Mouse (Mus musculus): ENCODE data around the gene Dst. TPM values are rescaled to one million over a fixed set of nuclear protein-coding genes. Genes with fewer than 3 reads are reported as not detected.

Gene Dst
- total RNA-seq, 2 experiments from 2014 or later, result 7.0 to 9.2 TPM

GRCm38 (mm10) chr1:34148039-34148438 is 240.0 kb downstream of the Dst start:
- no peak for ATAC-seq (replicated peaks; ENCODE audit: low FRiP score, poor library complexity, severe bottlenecking)

GRCm38 (mm10) chr1:34150416-34151093 is 242.5 kb downstream of the Dst start:
- no peak for ATAC-seq (replicated peaks; ENCODE audit: low FRiP score, poor library complexity, severe bottlenecking)

GRCm38 (mm10) chr1:34152683-34153082 is 244.7 kb downstream of the Dst start:
- no peak for ATAC-seq (replicated peaks; ENCODE audit: low FRiP score, poor library complexity, severe bottlenecking)

- no peak for ATAC-seq (replicated peaks; ENCODE audit: low FRiP score, poor library complexity, severe bottlenecking)
These were observed 248.0 kb downstream of the Dst start for GRCm38 (mm10) chr1:34156058-34156457.

- no peak for ATAC-seq (replicated peaks; ENCODE audit: low FRiP score, poor library complexity, severe bottlenecking)
These were observed 249.7 kb downstream of the Dst start for GRCm38 (mm10) chr1:34157702-34158101.

GRCm38 (mm10) chr1:34158822-34159221 is 250.8 kb downstream of the Dst start:
- no peak for ATAC-seq (replicated peaks; ENCODE audit: low FRiP score, poor library complexity, severe bottlenecking)

GRCm38 (mm10) chr1:34159898-34160297 is 251.9 kb downstream of the Dst start:
- no peak for ATAC-seq (replicated peaks; ENCODE audit: low FRiP score, poor library complexity, severe bottlenecking)

- ATAC-seq (replicated peaks; ENCODE audit: low FRiP score, poor library complexity, severe bottlenecking), result no peak
These were observed 256.7 kb downstream of the Dst start for GRCm38 (mm10) chr1:34164616-34165295.

GRCm38 (mm10) chr1:34165926-34166325 is 257.9 kb downstream of the Dst start:
- no peak for ATAC-seq (replicated peaks; ENCODE audit: low FRiP score, poor library complexity, severe bottlenecking)

GRCm38 (mm10) chr1:34167151-34168057 is 259.4 kb downstream of the Dst start:
- ATAC-seq (replicated peaks; ENCODE audit: low FRiP score, poor library complexity, severe bottlenecking), result no peak

GRCm38 (mm10) chr1:34169086-34169485 is 261.1 kb downstream of the Dst start:
- no peak for ATAC-seq (replicated peaks; ENCODE audit: low FRiP score, poor library complexity, severe bottlenecking)

- ATAC-seq (replicated peaks; ENCODE audit: low FRiP score, poor library complexity, severe bottlenecking), result no peak
These were observed 266.5 kb downstream of the Dst start for GRCm38 (mm10) chr1:34174517-34174916.

GRCm38 (mm10) chr1:34174961-34175360 is 266.9 kb downstream of the Dst start:
- no peak for ATAC-seq (replicated peaks; ENCODE audit: low FRiP score, poor library complexity, severe bottlenecking)

GRCm38 (mm10) chr1:34178022-34178727 is 270.1 kb downstream of the Dst start:
- ATAC-seq (replicated peaks; ENCODE audit: low FRiP score, poor library complexity, severe bottlenecking), result no peak

GRCm38 (mm10) chr1:34179756-34180155 is 271.7 kb downstream of the Dst start:
- no peak for ATAC-seq (replicated peaks; ENCODE audit: low FRiP score, poor library complexity, severe bottlenecking)

GRCm38 (mm10) chr1:34182406-34183249 is 274.6 kb downstream of the Dst start:
- no peak for ATAC-seq (replicated peaks; ENCODE audit: low FRiP score, poor library complexity, severe bottlenecking)

- ATAC-seq (replicated peaks; ENCODE audit: low FRiP score, poor library complexity, severe bottlenecking), result no peak
These were observed 275.4 kb downstream of the Dst start for GRCm38 (mm10) chr1:34183250-34183926.

GRCm38 (mm10) chr1:34184266-34184665 is 276.2 kb downstream of the Dst start:
- ATAC-seq (replicated peaks; ENCODE audit: low FRiP score, poor library complexity, severe bottlenecking), result no peak
